Mouse (Mus musculus) heart, embryonic 15.5 days (tissue): ENCODE data around the gene Ttll4. TPM values are rescaled to one million over a fixed set of nuclear protein-coding genes. Genes with fewer than 3 reads are reported as not detected.
A peak's percentile ranks its signal among the peaks of the same experiment; 100 is the strongest.

Experiments used
- ATAC-seq: fragments of 200-750 bp; cut with Nextera tagmentation; replicated peaks from 2 replicates; pipeline ENCODE4 v1.8.0; 2017; ENCODE audit warnings: low read depth, moderate TSS enrichment; ENCODE audit not compliant: insufficient number of reproducible peaks, insufficient read depth, low FRiP score
- H3K27ac ChIP-seq: fragments of 300-500 bp; sonication (generic); 2 replicates; pipeline ENCODE4 v1.5.1; 2015; ENCODE audit warnings: mild to moderate bottlenecking, inconsistent platforms
- H3K27me3 ChIP-seq: fragments of 300-500 bp; sonication (generic); 2 replicates; pipeline ENCODE4 v1.6.1; 2015; ENCODE audit warnings: inconsistent platforms
- H3K36me3 ChIP-seq: fragments of 300-500 bp; sonication (generic); 2 replicates; pipeline ENCODE4 v1.6.1; 2015; ENCODE audit warnings: mild to moderate bottlenecking, inconsistent platforms
- H3K4me1 ChIP-seq: fragments of 300-500 bp; sonication (generic); replicated peaks from 2 replicates; pipeline ENCODE4 v1.6.1; 2015; ENCODE audit warnings: inconsistent platforms
- H3K4me2 ChIP-seq: fragments of 300-500 bp; sonication (generic); 2 replicates; pipeline ENCODE4 v1.6.1; 2015; ENCODE audit warnings: inconsistent platforms, mild to moderate bottlenecking, moderate library complexity
- H3K4me3 ChIP-seq: fragments of 300-500 bp; sonication (generic); 2 replicates; pipeline ENCODE4 v1.5.1; 2015; ENCODE audit warnings: mild to moderate bottlenecking, inconsistent platforms
- H3K9ac ChIP-seq: fragments of 300-500 bp; sonication (generic); 2 replicates; pipeline ENCODE4 v1.6.1; 2015; ENCODE audit warnings: mild to moderate bottlenecking, inconsistent platforms
- H3K9me3 ChIP-seq: fragments of 300-500 bp; sonication (generic); replicated peaks from 2 replicates; pipeline ENCODE4 v1.6.1; 2016; ENCODE audit warnings: inconsistent platforms
- WGBS: fragments of 180-500 bp; shearing (Covaris S2); methylation state at CpG from one replicate; pipeline ENCODE4 v1.1.7; 2015; ENCODE audit warnings: mixed read lengths; 5-methylcytosine and 5-hydroxymethylcytosine counted together
- polyA plus RNA-seq: library from polyadenylated mRNA; unstranded; fragments of >200 nt; fragmentation: Nextera tagmentation; extraction: Ambion mirVana; gene quantifications from 2 replicates; pipeline ENCODE4 v1.2.1, GENCODE M21; 2015

Gene Ttll4
- 7.3 and 8.3 TPM in 2 replicates for polyA plus RNA-seq

DNA sequence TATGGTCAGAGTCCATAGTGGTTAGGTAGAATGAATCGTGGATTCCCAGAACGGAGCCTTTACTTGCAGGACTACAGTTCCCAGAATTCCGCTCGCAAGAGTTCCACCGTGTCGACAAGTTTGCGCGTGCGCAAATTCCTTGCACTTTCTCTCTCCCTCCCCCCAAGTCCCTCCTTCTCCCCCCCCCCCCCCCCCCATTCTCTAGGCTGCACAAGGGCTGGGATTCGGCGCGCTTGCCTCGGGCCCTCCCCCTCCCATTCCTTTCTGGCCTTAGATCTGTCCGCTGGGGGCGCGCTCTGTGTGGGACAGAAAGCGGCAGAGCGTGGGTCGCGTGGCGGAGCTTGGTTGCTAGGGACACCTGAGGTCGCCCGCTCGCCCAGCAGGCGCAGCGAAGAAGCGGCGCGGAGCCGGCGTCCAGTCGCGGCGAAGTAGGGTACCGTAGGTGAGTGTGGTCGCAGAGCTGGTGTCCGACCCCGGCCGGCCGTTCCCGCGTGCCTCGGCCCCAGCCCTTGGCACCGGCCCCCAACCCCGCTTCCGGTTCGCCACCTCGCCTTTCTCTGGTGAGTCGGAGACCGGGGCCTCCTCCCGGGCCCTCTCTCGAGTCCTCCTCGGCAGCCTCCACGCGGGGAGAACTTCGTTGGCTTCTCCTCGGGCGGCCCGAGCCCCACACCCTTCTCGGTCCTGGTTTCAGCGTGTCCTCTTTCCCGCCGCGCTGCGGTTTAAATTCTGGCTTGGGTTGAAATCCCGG is at the start of gene Ttll4:
Ttll4 (plus strand) TSS at position 298 of the 748 bp plus-strand sequence.
- peak within 1 kb of the TSS; percentile 87 for H3K27ac ChIP-seq
- no peaks in the 10 kb centered on the region for H3K9me3 ChIP-seq
- 0 out of 2 replicates have a peak, but pooled peaks cover 4% of the 10 kb centered on the region for H3K36me3 ChIP-seq
- H3K4me2 ChIP-seq = peak within 1 kb of the TSS; percentile 69
- H3K27me3 ChIP-seq = no peaks in the 10 kb centered on the region
- under 1% methylated on average over 62 of the region's 66 CpGs for WGBS
- H3K4me3 ChIP-seq = peak within 1 kb of the TSS; percentile 98
- peak; percentile 99 for ATAC-seq
- peaks cover 27% of the 10 kb centered on the region for H3K4me1 ChIP-seq
- peak within 1 kb of the TSS; percentile 91 for H3K9ac ChIP-seq

DNA sequence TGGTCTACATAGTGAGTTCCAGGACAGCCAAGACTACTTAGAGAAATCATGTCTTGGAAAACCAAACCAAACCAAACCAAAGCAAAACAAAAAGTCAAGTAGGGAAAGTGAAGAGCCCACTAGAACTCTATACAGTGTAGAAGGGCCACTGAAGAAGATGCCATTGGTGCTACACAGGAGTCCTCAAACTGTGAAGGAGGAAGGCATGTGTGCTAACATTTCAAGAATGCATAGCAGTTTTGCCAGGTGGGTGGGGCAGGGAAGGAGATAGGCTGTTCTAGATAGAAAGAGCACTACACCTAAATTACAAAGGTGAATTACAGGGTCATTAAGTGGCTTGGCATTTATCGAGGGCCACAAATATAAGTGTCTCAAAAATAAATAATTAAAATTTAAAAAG is 37.4 kb upstream of the Ttll4 start:
- WGBS = 91% methylated on average over 1 of the region's 1 CpGs
- Histone ChIP-seq H3K4me1 (no peaks in the 10 kb centered on the region), H3K4me2 (no peak overlapping the region), H3K9ac (no peak overlapping the region), H3K27me3 (no peaks in the 10 kb centered on the region), H3K9me3 (no peaks in the 10 kb centered on the region), H3K27ac (no peak overlapping the region), H3K36me3 (no peaks in the 10 kb centered on the region), H3K4me3 (no peak overlapping the region)
- no peak for ATAC-seq

DNA sequence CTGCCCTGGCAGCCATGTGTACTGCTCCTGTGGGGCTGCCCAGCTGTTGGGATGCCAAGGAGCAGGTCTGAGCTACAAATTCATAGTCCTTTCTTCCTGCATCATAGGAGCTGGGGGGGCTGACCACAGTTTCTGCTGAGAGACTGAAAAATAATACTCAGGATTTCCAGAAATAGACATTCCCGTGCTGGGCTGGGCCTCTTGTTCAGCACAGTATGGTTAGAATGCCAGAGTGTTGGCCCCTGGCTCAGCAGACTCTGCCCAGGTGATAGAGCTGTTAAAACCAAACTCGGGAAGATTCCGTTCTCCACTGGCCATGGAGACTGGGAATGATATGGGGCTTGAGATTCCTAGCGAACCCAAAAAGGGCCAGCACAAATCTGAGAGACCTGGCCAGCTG is 35.5 kb upstream of the Ttll4 start:
- H3K27ac ChIP-seq = no peak overlapping the region
- H3K9ac ChIP-seq = no peak overlapping the region
- H3K36me3 ChIP-seq = no peaks in the 10 kb centered on the region
- 65% methylated on average over 4 of the region's 4 CpGs for WGBS
- H3K4me2 ChIP-seq = no peak overlapping the region
- H3K4me1 ChIP-seq = no peaks in the 10 kb centered on the region
- no peak for ATAC-seq
- H3K4me3 ChIP-seq = no peak overlapping the region
- H3K27me3 ChIP-seq = no peaks in the 10 kb centered on the region
- no peaks in the 10 kb centered on the region for H3K9me3 ChIP-seq

DNA sequence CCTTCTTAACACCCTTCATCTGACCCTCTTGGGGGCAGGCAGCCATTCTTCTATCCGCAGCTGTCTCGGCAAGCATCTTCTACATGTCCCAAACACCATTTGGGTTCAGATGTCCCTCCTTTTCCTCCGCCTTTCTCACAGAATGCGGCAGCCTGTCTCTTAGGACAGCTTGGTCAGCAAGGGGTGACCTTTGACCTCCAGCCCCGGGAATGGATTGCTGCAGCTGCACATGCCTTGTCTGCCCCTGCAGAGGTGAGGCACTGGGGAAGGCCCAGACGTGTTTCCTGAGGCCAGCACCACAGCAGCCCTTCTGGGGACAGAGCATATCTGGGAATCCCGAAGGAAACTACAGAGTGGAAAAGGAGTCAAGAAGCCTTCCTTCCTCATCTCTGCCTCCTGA is 33.5 kb upstream of the Ttll4 start:
- WGBS = 52% methylated on average over 7 of the region's 7 CpGs
- H3K36me3 ChIP-seq = no peaks in the 10 kb centered on the region
- no peaks in the 10 kb centered on the region for H3K4me1 ChIP-seq
- no peak overlapping the region for H3K4me2 ChIP-seq
- H3K27ac ChIP-seq = no peak overlapping the region
- H3K9me3 ChIP-seq = no peaks in the 10 kb centered on the region
- ATAC-seq = no peak
- no peaks in the 10 kb centered on the region for H3K27me3 ChIP-seq
- no peak overlapping the region for H3K4me3 ChIP-seq
- no peak overlapping the region for H3K9ac ChIP-seq

DNA sequence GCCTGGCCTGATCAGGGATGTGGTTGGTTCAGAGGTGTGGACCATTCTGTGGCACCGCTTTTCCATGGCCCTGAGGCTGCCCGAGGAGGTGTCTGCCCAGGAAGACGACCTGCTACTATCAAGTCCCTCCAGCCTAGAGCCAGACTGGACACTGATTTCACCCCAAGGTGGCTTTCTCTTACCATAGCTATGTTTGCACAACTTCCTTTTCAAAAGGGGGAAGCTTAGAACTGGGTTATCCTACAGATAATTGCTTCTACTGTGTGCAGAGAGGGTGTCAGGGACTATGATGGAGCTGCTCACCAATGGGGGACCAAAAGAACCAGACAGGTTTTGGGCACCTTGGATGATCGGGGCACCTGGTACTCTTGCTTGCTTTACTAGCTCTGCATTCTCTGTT is 28.8 kb upstream of the Ttll4 start:
- Histone ChIP-seq H3K36me3 (no peaks in the 10 kb centered on the region), H3K4me1 (no peaks in the 10 kb centered on the region), H3K27me3 (no peaks in the 10 kb centered on the region), H3K4me3 (no peak overlapping the region), H3K27ac (no peak overlapping the region), H3K9me3 (no peaks in the 10 kb centered on the region), H3K9ac (no peak overlapping the region), H3K4me2 (no peak overlapping the region)
- no peak for ATAC-seq
- 69% methylated on average over 4 of the region's 4 CpGs for WGBS

DNA sequence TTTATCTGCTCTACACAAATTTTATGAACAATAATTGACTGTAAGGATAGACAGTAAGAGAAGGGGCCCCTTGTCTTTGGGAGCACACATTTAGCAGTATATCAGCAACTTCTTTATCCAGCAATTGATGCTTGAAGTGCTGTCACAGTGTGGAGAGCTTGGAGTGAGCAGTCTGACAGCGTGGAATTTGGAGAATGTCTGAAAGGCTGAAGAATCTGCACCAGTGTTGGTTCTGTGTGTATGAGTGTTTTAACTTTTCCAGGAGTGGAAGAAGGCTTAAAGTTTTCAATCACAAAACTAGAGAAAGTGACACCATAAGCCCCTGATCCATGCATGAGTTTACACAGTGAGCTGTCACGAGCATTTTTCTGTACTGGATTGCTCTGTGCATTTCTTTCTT is 18.0 kb upstream of the Ttll4 start:
- ATAC-seq = no peak
- no peak overlapping the region for H3K9ac ChIP-seq
- H3K9me3 ChIP-seq = no peaks in the 10 kb centered on the region
- no peaks in the 10 kb centered on the region for H3K36me3 ChIP-seq
- no peak overlapping the region for H3K27ac ChIP-seq
- H3K4me1 ChIP-seq = no peaks in the 10 kb centered on the region; the same call in 1 of the 2 replicates
- H3K4me3 ChIP-seq = no peak overlapping the region
- H3K27me3 ChIP-seq = no peaks in the 10 kb centered on the region
- WGBS = 33% methylated on average over 2 of the region's 2 CpGs
- H3K4me2 ChIP-seq = peak overlapping the region; percentile 4; the same call in 1 of the 2 replicates

DNA sequence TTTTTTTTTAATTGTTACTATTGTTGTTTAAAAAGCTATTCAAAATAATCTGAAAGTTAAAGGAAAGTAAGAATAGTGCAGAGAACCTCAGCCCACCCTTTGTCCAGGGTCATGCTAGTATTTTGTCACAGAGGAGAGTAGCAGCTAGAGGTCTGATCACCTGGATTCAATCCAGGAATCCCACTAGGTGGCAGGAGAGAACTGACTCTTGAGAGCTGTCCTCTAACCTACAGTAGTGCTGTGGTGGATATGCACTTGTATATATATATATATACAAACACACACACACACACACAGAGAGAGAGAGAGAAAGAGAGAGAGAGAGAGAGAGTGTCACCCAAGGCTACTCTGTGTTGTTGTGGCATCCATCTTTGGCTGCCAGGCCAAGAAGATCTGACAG is 17.6 kb upstream of the Ttll4 start:
- Histone ChIP-seq H3K36me3 (no peaks in the 10 kb centered on the region), H3K4me1 (no peaks in the 10 kb centered on the region; the same call in 1 of the 2 replicates), H3K27ac (no peak overlapping the region), H3K9ac (no peak overlapping the region), H3K27me3 (no peaks in the 10 kb centered on the region), H3K4me3 (no peak overlapping the region), H3K4me2 (no peak overlapping the region), H3K9me3 (no peaks in the 10 kb centered on the region)
- ATAC-seq = peak; percentile 62

DNA sequence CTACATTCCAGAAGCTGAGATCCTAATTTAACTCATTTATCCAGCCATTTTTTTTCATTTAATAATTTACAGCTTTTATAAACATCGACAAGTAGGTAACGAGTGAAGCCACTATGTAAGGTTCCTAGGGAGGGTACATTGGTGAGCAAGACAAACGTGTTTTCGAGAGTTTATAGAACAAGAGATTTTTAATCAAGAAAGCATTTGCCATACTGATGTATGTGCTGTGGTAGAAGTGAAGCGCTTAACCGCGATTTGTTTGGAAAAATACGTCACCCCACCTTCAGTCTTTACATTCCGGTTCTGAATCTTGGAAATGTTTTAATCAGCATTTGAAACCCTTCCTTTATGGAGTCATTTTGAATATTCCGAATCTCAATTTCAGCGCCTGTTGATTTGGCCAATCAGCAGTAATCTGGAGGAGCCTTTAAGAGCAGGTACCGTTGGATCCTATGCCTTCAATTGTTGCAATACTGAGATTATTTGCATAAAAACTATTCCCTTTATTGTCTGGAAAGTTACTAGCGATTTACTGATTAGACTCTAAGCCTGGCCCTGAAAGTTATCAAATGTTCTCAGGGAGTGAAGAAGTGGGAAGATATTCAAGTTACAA is 814 bp downstream of the Ttll4 start:
- Histone ChIP-seq H3K27me3 (no peaks in the 10 kb centered on the region), H3K4me2 (peak overlapping the region; percentile 69), H3K4me1 (peaks cover 27% of the 10 kb centered on the region), H3K27ac (peak overlapping the region; percentile 87), H3K9me3 (no peaks in the 10 kb centered on the region), H3K9ac (peak overlapping the region; percentile 91), H3K4me3 (peak overlapping the region; percentile 98), H3K36me3 (0 out of 2 replicates have a peak, but pooled peaks cover 4% of the 10 kb centered on the region)
- WGBS = 2% methylated on average over 13 of the region's 13 CpGs
- no peak for ATAC-seq

DNA sequence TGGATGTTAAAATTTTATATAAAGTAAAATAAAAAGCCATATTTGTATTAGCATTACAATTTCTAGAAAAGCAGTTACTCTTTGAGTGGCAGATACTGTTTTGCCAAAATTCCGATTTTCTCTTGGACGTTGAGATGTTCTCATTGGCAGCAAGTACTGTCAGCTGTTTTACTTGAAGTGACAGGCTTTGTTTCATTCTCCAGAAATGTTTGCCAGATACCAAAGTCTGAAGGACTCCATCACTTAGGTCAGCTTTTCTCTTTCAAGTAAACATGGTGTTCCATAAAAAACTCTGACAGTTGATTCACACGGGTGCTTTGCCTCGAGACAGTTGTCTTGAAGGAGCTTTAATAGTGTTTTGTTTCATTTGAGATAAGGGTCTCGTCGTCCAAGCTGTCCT is 3.6 kb downstream of the Ttll4 start:
- Histone ChIP-seq H3K9me3 (no peaks in the 10 kb centered on the region), H3K4me3 (no peak overlapping the region), H3K4me1 (peaks cover 31% of the 10 kb centered on the region), H3K4me2 (no peak overlapping the region), H3K36me3 (0 out of 2 replicates have a peak, but pooled peaks cover 4% of the 10 kb centered on the region), H3K27ac (no peak overlapping the region), H3K9ac (no peak overlapping the region), H3K27me3 (no peaks in the 10 kb centered on the region)
- ATAC-seq = no peak
- 43% methylated on average over 6 of the region's 6 CpGs for WGBS

DNA sequence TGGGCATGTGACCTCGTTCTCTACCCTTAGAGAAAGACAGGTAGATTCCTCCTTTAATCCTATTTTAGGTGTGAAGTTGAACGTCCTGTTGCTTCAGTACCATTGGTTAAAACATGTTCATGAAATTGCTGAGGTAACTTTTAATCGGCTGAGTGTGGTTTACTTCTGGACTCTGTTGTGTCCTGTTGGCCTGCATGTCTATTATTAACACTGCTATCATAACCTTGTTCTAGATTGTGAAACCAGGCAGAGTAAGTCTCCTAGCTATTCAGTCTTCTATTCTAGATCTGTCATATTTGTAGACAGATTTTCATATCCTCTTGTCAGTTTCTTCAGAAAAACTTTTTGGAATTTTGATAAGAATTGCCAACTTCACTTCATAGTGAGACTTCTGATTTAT is 6.8 kb downstream of the Ttll4 start:
- peaks cover 32% of the 10 kb centered on the region for H3K4me1 ChIP-seq
- ATAC-seq = no peak
- H3K27ac ChIP-seq = peak overlapping the region; percentile 34
- H3K4me2 ChIP-seq = no peak overlapping the region
- H3K4me3 ChIP-seq = no peak overlapping the region
- no peaks in the 10 kb centered on the region for H3K27me3 ChIP-seq
- 0 out of 2 replicates have a peak, but pooled peaks cover 4% of the 10 kb centered on the region for H3K36me3 ChIP-seq
- 49% methylated on average over 3 of the region's 3 CpGs for WGBS
- H3K9ac ChIP-seq = no peak overlapping the region
- no peaks in the 10 kb centered on the region for H3K9me3 ChIP-seq

DNA sequence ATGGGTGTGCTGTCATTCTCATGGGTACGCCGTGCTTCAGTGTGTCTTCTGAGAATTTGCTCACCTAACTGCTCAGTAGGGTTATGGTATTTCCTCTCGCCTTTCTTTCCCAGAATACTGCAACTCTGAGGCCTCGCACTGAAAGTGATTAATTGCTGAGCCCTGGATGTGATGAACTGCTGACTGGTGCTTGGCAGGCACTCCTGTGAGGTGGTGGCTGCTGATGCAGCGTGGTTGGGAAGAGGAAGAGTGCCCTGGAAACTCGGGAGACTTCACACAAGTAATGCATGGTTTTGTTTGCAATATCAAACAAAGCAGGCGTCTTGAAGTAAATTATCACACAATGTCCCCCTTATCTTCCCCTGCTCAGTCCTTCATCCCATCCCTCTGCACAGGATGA is 11.2 kb downstream of the Ttll4 start:
- ATAC-seq = no peak
- no peak overlapping the region for H3K4me2 ChIP-seq
- no peaks in the 10 kb centered on the region for H3K9me3 ChIP-seq
- H3K27me3 ChIP-seq = no peaks in the 10 kb centered on the region
- no peak overlapping the region for H3K4me3 ChIP-seq
- H3K9ac ChIP-seq = no peak overlapping the region
- WGBS = 42% methylated on average over 7 of the region's 7 CpGs
- H3K4me1 ChIP-seq = peaks cover 14% of the 10 kb centered on the region
- H3K36me3 ChIP-seq = no peaks in the 10 kb centered on the region
- H3K27ac ChIP-seq = peak overlapping the region; percentile 24; the same call in 1 of the 2 replicates

DNA sequence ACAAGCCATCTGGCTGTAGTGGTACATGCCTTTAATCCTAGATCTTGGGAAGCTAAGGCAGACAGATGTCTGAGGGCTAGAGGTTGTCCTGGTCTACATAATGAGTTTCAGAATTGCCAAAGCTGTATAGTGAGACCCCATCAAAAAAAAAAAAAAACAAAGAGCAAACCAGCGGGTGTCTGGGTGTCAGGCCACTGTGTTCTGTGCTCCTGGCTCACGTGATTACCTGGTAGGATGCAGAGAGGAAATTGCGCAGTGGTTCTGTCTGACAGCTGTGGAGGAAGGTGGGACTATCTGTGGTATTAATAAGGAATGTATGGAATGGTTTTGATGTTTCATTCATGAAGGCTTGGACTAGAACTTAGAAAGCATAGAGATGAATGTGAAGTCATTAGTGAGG is 15.3 kb downstream of the Ttll4 start:
- H3K4me1 ChIP-seq = peaks cover 10% of the 10 kb centered on the region
- ATAC-seq = no peak
- no peak overlapping the region for H3K27ac ChIP-seq
- H3K9me3 ChIP-seq = no peaks in the 10 kb centered on the region
- peaks cover 29% of the 10 kb centered on the region for H3K36me3 ChIP-seq
- H3K9ac ChIP-seq = no peak overlapping the region
- H3K4me2 ChIP-seq = no peak overlapping the region
- H3K4me3 ChIP-seq = no peak overlapping the region
- 89% methylated on average over 3 of the region's 3 CpGs for WGBS
- H3K27me3 ChIP-seq = no peaks in the 10 kb centered on the region
